Mouse (Mus musculus) gastrocnemius, postnatal 25 days (tissue): ENCODE measurements around the gene Tmem151b. TPM values are rescaled to one million over a fixed set of nuclear protein-coding genes. Genes with fewer than 3 reads are reported as not detected.
A peak's percentile ranks its signal among the peaks of the same experiment; 100 is the strongest.

Experiments
- DNase-seq: peaks from one replicate; pipeline ENCODE4 v3.0.0; 2022
- total RNA-seq, 2 experiments: library from RNA; stranded (reverse); gene quantifications; 1 replicate in 1 of 2; 2 replicates in 1 of 2; pipeline ENCODE4 v1.2.3; 2021

Tmem151b gene
- total RNA-seq, 2 experiments from 2014 or later: not detected

GRCm38 (mm10) chr17:45510871-45511270 is 38.6 kb downstream of the Tmem151b start:
- DNase-seq: no peak

- peak; percentile 90 for DNase-seq
Observed at GRCm38 (mm10) chr17:45506700-45507189, 42.7 kb downstream of the Tmem151b start, which contains the start of gene Aars2. Gene Aars2 (plus strand): TSS chr17:45506841.

- no peak for DNase-seq
Observed at GRCm38 (mm10) chr17:45505941-45506465, 43.5 kb downstream of the Tmem151b start.

GRCm38 (mm10) chr17:45503301-45503973 is 46.0 kb downstream of the Tmem151b start:
- DNase-seq: no peak

- DNase-seq: no peak
Observed at GRCm38 (mm10) chr17:45502324-45502723, 47.2 kb downstream of the Tmem151b start.

GRCm38 (mm10) chr17:45500981-45501380 is 48.5 kb downstream of the Tmem151b start:
- DNase-seq: no peak

GRCm38 (mm10) chr17:45499516-45499915 is 50.0 kb downstream of the Tmem151b start:
- DNase-seq: no peak

GRCm38 (mm10) chr17:45498397-45498796 is 51.1 kb downstream of the Tmem151b start:
- DNase-seq: no peak

- DNase-seq: no peak
Observed at GRCm38 (mm10) chr17:45495398-45495797, 54.1 kb downstream of the Tmem151b start.

Other genes with a start within 250 kb of the Tmem151b start
- gene Cdc5l, start 115.9 kb downstream of the Tmem151b start, total RNA-seq: 10 to 100 TPM; 32.9 to 33.3 TPM
- gene Spats1, start 74.3 kb downstream of the Tmem151b start, total RNA-seq: not detected
- 10 to 100 TPM; 13.5 to 13.8 TPM for gene Aars2, start 42.8 kb downstream of the Tmem151b start, total RNA-seq
- gene Tcte1, start 26.2 kb downstream of the Tmem151b start, total RNA-seq: not detected
- under 1 TPM; 0.48 to 0.69 TPM for gene Nfkbie, start 6.0 kb upstream of the Tmem151b start, total RNA-seq
- gene Slc35b2, start 14.2 kb upstream of the Tmem151b start, total RNA-seq: 10 to 100 TPM; 17.5 to 21.5 TPM
- 100 to 1,000 TPM; 839 to 859 TPM for gene Hsp90ab1, start 23.6 kb upstream of the Tmem151b start, total RNA-seq
- 10 to 100 TPM; 41.4 to 42.2 TPM for gene Slc29a1, start 49.9 kb upstream of the Tmem151b start, total RNA-seq
- gene Mymx, start 52.4 kb upstream of the Tmem151b start, total RNA-seq: 1 to 10 TPM in 1 of 2 experiments, under 1 TPM in 1; 0.36 to 1.4 TPM
- under 1 TPM; 0.13 to 0.59 TPM for gene Capn11, start 109.6 kb upstream of the Tmem151b start, total RNA-seq
- 10 to 100 TPM; 93.5 to 96.0 TPM for gene Mrpl14, start 136.6 kb upstream of the Tmem151b start, total RNA-seq
- 10 to 100 TPM; 59.9 to 60.3 TPM for gene Tmem63b, start 137.2 kb upstream of the Tmem151b start, total RNA-seq
- gene 1600014C23Rik, start 184.2 kb upstream of the Tmem151b start, total RNA-seq: not detected